Mouse (Mus musculus) lung, embryonic 14.5 days (tissue): ENCODE data around the gene Foxn2. TPM values are rescaled to one million over a fixed set of nuclear protein-coding genes. Genes with fewer than 3 reads are reported as not detected.

Experiments used
- ATAC-seq: fragments of 200-750 bp; cut with Nextera tagmentation; 2 replicates; pipeline ENCODE4 v1.8.0; 2017; ENCODE audit warnings: mild to moderate bottlenecking, moderate TSS enrichment, moderate library complexity; ENCODE audit not compliant: insufficient read depth
- DNase-seq: peaks from one replicate; pipeline ENCODE4 v3.0.0-alpha.2; 2015
- H3K27ac ChIP-seq: fragments of 300-500 bp; sonication (generic); 2 replicates; pipeline ENCODE4 v1.5.1; 2014; ENCODE audit warnings: low read depth, mild to moderate bottlenecking, moderate library complexity
- H3K27me3 ChIP-seq: fragments of 300-500 bp; sonication (generic); 2 replicates; pipeline ENCODE4 v1.6.1; 2014; ENCODE audit warnings: low read length, control low read depth; ENCODE audit not compliant: insufficient read depth
- H3K36me3 ChIP-seq: fragments of 300-500 bp; sonication (generic); 2 replicates; pipeline ENCODE4 v1.6.1; 2014; ENCODE audit warnings: control low read depth; ENCODE audit not compliant: insufficient read depth
- H3K4me1 ChIP-seq: fragments of 300-500 bp; sonication (generic); 2 replicates; pipeline ENCODE4 v1.6.1; 2014; ENCODE audit warnings: antibody characterized with exemption, control low read depth; ENCODE audit not compliant: insufficient read depth
- H3K4me2 ChIP-seq: fragments of 300-500 bp; sonication (generic); 2 replicates; pipeline ENCODE4 v1.6.1; 2014; ENCODE audit warnings: mild to moderate bottlenecking
- H3K4me3 ChIP-seq: fragments of 300-500 bp; sonication (generic); 2 replicates; pipeline ENCODE4 v1.5.1; 2014; ENCODE audit warnings: low read depth, low read length
- H3K9ac ChIP-seq: fragments of 300-500 bp; sonication (generic); 2 replicates; pipeline ENCODE4 v1.6.1; 2014
- H3K9me3 ChIP-seq: fragments of 300-500 bp; sonication (generic); 2 replicates; pipeline ENCODE4 v1.6.1; 2016; ENCODE audit warnings: low read depth, low read length, control low read depth
- CTCF ChIP-seq: IDR thresholded peaks from 2 replicates; pipeline ENCODE4 v1.5.1; 2016; ENCODE audit warnings: antibody characterized with exemption, low read depth
- WGBS: fragments of 180-500 bp; shearing (Covaris S2); extraction: QIAGEN DNeasy Blood & Tissue Kit; methylation state at CpG from one replicate; pipeline ENCODE4 v1.1.7; 2014; 5-methylcytosine and 5-hydroxymethylcytosine counted together
- polyA plus RNA-seq: library from polyadenylated mRNA; unstranded; fragments of >200 nt; fragmentation: Nextera tagmentation; extraction: Ambion mirVana; gene quantifications from 2 replicates; pipeline ENCODE4 v1.2.1, GENCODE M21; 2014

Gene Foxn2
- polyA plus RNA-seq, 1 experiment from 2014 or later: 15.3 TPM

- ATAC-seq (no peak), DNase-seq (peak; percentile 6)
- 10% methylated on average over 6 of the region's 6 CpGs for WGBS
- Histone ChIP-seq H3K4me1 (no peaks in the 10 kb centered on the region), H3K27me3 (peaks cover 16% of the 10 kb centered on the region; the same call in 1 of the 2 replicates), H3K9me3 (no peaks in the 10 kb centered on the region), H3K4me3 (no peak overlapping the region), H3K4me2 (peak overlapping the region; percentile 39), H3K36me3 (no peaks in the 10 kb centered on the region), H3K9ac (no peak overlapping the region), H3K27ac (no peak overlapping the region)
- no peak for TF ChIP-seq CTCF
Measured at GRCm38 (mm10) chr17:88404471-88404870, 36.0 kb upstream of the Foxn2 start.

- H3K36me3 ChIP-seq: no peaks in the 10 kb centered on the region
- H3K27ac ChIP-seq: no peak overlapping the region
- ATAC-seq (no peak), DNase-seq (peak; percentile 25)
- H3K4me3 ChIP-seq: no peak overlapping the region
- H3K4me2 ChIP-seq: peak overlapping the region; percentile 39
- no peak for TF ChIP-seq CTCF
- WGBS: 27% methylated on average over 19 of the region's 19 CpGs
- no peak overlapping the region for H3K9ac ChIP-seq
- H3K9me3 ChIP-seq: no peaks in the 10 kb centered on the region
- peaks cover 16% of the 10 kb centered on the region; the same call in 1 of the 2 replicates for H3K27me3 ChIP-seq
- no peaks in the 10 kb centered on the region for H3K4me1 ChIP-seq
Measured at GRCm38 (mm10) chr17:88405076-88405475, 35.4 kb upstream of the Foxn2 start.

- no peak for DNase-seq
- WGBS: 73% methylated on average over 3 of the region's 3 CpGs
Measured at GRCm38 (mm10) chr17:88409706-88410105, 30.8 kb upstream of the Foxn2 start.

GRCm38 (mm10) chr17:88413155-88413836 lies 27.2 kb upstream of the Foxn2 start:
- WGBS: 78% methylated on average over 1 of the region's 1 CpGs
- H3K9ac ChIP-seq: no peak overlapping the region
- no peak overlapping the region for H3K27ac ChIP-seq
- H3K4me3 ChIP-seq: no peak overlapping the region
- TF ChIP-seq CTCF: no peak
- H3K9me3 ChIP-seq: no peaks in the 10 kb centered on the region
- ATAC-seq (no peak), DNase-seq (no peak)
- no peak overlapping the region for H3K4me2 ChIP-seq
- no peaks in the 10 kb centered on the region for H3K4me1 ChIP-seq
- H3K36me3 ChIP-seq: no peaks in the 10 kb centered on the region
- no peaks in the 10 kb centered on the region for H3K27me3 ChIP-seq

More at GRCm38 (mm10) chr17:88409706-88410105, 30.8 kb upstream of the Foxn2 start:
- no peaks in the 10 kb centered on the region for H3K9me3 ChIP-seq
- TF ChIP-seq CTCF: no peak
- H3K4me2 ChIP-seq: no peak overlapping the region
- no peak overlapping the region for H3K9ac ChIP-seq
- no peaks in the 10 kb centered on the region for H3K27me3 ChIP-seq
- H3K4me3 ChIP-seq: no peak overlapping the region
- H3K4me1 ChIP-seq: no peaks in the 10 kb centered on the region
- no peak overlapping the region for H3K27ac ChIP-seq
- ATAC-seq: no peak
- no peaks in the 10 kb centered on the region for H3K36me3 ChIP-seq

GRCm38 (mm10) chr17:88420426-88420825 lies 20.1 kb upstream of the Foxn2 start:
- no peaks in the 10 kb centered on the region for H3K36me3 ChIP-seq
- no peak for TF ChIP-seq CTCF
- no peak for DNase-seq
- H3K4me3 ChIP-seq: no peak overlapping the region
- H3K4me1 ChIP-seq: no peaks in the 10 kb centered on the region
- H3K9me3 ChIP-seq: no peaks in the 10 kb centered on the region
- no peak overlapping the region for H3K4me2 ChIP-seq
- ATAC-seq: no peak
- no peak overlapping the region for H3K9ac ChIP-seq
- H3K27ac ChIP-seq: no peak overlapping the region
- WGBS: 84% methylated on average over 4 of the region's 4 CpGs
- H3K27me3 ChIP-seq: no peaks in the 10 kb centered on the region

GRCm38 (mm10) chr17:88421246-88421645 lies 19.3 kb upstream of the Foxn2 start:
- H3K36me3 ChIP-seq: no peaks in the 10 kb centered on the region
- TF ChIP-seq CTCF: no peak
- ATAC-seq (no peak), DNase-seq (no peak)
- no peak overlapping the region for H3K4me2 ChIP-seq
- H3K4me1 ChIP-seq: no peaks in the 10 kb centered on the region
- H3K27me3 ChIP-seq: no peaks in the 10 kb centered on the region
- H3K9me3 ChIP-seq: no peaks in the 10 kb centered on the region
- WGBS: 80% methylated on average over 6 of the region's 6 CpGs
- no peak overlapping the region for H3K27ac ChIP-seq
- no peak overlapping the region for H3K9ac ChIP-seq
- H3K4me3 ChIP-seq: no peak overlapping the region

GRCm38 (mm10) chr17:88430719-88431118 lies 9.8 kb upstream of the Foxn2 start:
- H3K27ac ChIP-seq: no peak overlapping the region
- DNase-seq (no peak), ATAC-seq (no peak)
- H3K4me1 ChIP-seq: no peaks in the 10 kb centered on the region
- WGBS: 70% methylated on average over 2 of the region's 2 CpGs
- no peak overlapping the region for H3K4me3 ChIP-seq
- TF ChIP-seq CTCF: no peak
- no peaks in the 10 kb centered on the region for H3K36me3 ChIP-seq
- H3K9ac ChIP-seq: no peak overlapping the region
- H3K4me2 ChIP-seq: no peak overlapping the region
- no peaks in the 10 kb centered on the region for H3K9me3 ChIP-seq
- H3K27me3 ChIP-seq: no peaks in the 10 kb centered on the region

- Histone ChIP-seq H3K4me3 (no peak overlapping the region), H3K4me2 (no peak overlapping the region), H3K9me3 (no peaks in the 10 kb centered on the region), H3K27me3 (no peaks in the 10 kb centered on the region), H3K9ac (no peak overlapping the region), H3K36me3 (no peaks in the 10 kb centered on the region), H3K27ac (no peak overlapping the region), H3K4me1 (no peaks in the 10 kb centered on the region)
- ATAC-seq: no peak
- WGBS: 76% methylated on average over 12 of the region's 12 CpGs
- no peak for DNase-seq
- TF ChIP-seq CTCF: no peak
Measured at GRCm38 (mm10) chr17:88431486-88431885, 9.0 kb upstream of the Foxn2 start.
